Mouse (Mus musculus): ENCODE measurements at regions not wholly inside any gene's neighbourhood (a gene's known extent, or its start where the extent isn't known, plus 50 kb on each side); places are given as distances from the start of the nearest gene placed in this dataset.

DNA sequence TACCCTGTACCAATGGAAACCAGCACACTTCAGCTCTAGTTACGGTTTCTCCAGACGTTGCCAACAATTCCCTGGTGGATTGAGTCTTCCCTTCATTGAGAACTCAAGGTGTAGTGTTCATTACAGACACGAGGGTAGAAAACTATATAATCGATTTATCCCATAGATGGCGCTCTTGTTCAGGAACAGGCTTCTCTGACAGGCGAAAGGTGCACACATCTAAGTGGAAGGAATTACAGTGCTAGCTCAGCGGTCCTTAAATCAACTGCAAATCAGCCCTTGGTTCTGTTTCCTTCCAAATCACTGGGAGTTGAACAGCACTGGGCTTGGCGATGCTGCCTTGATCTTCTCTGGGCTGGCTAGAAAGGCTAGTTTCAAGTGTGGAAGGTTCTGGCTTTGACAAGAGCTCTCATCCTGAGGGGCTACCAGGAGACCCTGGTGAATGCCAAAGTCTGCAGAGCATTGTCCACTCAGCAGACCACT is 161.1 kb downstream of the March11 start:
- DNase-seq, result peak; percentile 17

DNA sequence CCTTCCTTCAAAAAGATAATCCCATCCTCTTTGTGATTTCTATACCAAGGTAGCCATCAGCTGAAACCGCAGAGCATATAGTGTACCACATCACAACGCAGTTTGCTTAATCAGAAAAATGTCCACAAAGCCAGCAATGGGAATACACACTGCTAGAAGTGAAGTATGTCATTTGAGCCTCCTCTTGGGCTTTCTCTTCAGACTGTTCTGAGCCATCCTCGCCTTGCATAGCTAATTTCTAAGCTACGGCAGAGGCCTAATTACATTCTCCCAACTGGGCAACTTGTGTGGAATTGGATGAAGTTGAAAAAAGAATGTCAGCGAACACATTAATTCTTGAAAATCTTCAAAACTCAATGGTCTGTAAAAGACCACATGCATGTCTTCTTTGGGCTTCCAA is 178.5 kb downstream of the March11 start:
- DNase-seq, result no peak
